Mouse (Mus musculus) heart, embryonic 16.5 days (tissue): ENCODE data around the gene Ube2g1. TPM values are rescaled to one million over a fixed set of nuclear protein-coding genes. Genes with fewer than 3 reads are reported as not detected.

ENCODE experiments used
- ATAC-seq: fragments of 200-750 bp; cut with Nextera tagmentation; replicated peaks from 2 replicates; pipeline ENCODE4 v1.8.0; 2017; ENCODE audit warnings: moderate number of reproducible peaks; ENCODE audit not compliant: insufficient read depth, low FRiP score; ENCODE audit errors: extremely low read depth
- H3K27ac ChIP-seq: fragments of 300-500 bp; sonication (generic); 2 replicates; pipeline ENCODE4 v1.5.1; 2014; ENCODE audit warnings: mild to moderate bottlenecking, low read length, control low read depth, moderate library complexity
- H3K27me3 ChIP-seq: fragments of 300-500 bp; sonication (generic); 2 replicates; pipeline ENCODE4 v1.6.1; 2014; ENCODE audit warnings: low read length, mixed read lengths; ENCODE audit not compliant: control insufficient read depth, insufficient read depth
- H3K36me3 ChIP-seq: fragments of 300-500 bp; sonication (generic); 2 replicates; pipeline ENCODE4 v1.6.1; 2014; ENCODE audit not compliant: control insufficient read depth, insufficient read depth
- H3K4me1 ChIP-seq: fragments of 300-500 bp; sonication (generic); 2 replicates; pipeline ENCODE4 v1.6.1; 2014; ENCODE audit warnings: low read length, mixed read lengths; ENCODE audit not compliant: control insufficient read depth, insufficient read depth
- H3K4me2 ChIP-seq: fragments of 300-500 bp; sonication (generic); 2 replicates; pipeline ENCODE4 v1.6.1; 2014; ENCODE audit warnings: low read depth, mild to moderate bottlenecking, control low read depth, low read length
- H3K4me3 ChIP-seq: fragments of 300-500 bp; sonication (generic); 2 replicates; pipeline ENCODE4 v1.5.1; 2014; ENCODE audit warnings: mild to moderate bottlenecking, control low read depth, low read length
- H3K9ac ChIP-seq: fragments of 300-500 bp; sonication (generic); 2 replicates; pipeline ENCODE4 v1.6.1; 2014; ENCODE audit warnings: low read length, control low read depth
- H3K9me3 ChIP-seq: fragments of 300-500 bp; sonication (generic); replicated peaks from 2 replicates; pipeline ENCODE4 v1.6.1; 2016; ENCODE audit warnings: low read length; ENCODE audit not compliant: control insufficient read depth
- WGBS: fragments of 180-500 bp; shearing (Covaris S2); extraction: QIAGEN DNeasy Blood & Tissue Kit; methylation state at CpG from one replicate; pipeline ENCODE4 v1.1.7; 2014; 5-methylcytosine and 5-hydroxymethylcytosine counted together
- polyA plus RNA-seq: library from polyadenylated mRNA; unstranded; fragments of >200 nt; fragmentation: Nextera tagmentation; extraction: Ambion mirVana; gene quantifications from 2 replicates; pipeline ENCODE4 v1.2.1, GENCODE M21; 2015

The Ube2g1 gene
- polyA plus RNA-seq = 59.2 and 67.2 TPM in 2 replicates

- peak within 1 kb of the TSS; percentile 98 for H3K4me3 ChIP-seq
- peak within 1 kb of the TSS; percentile 100 for H3K27ac ChIP-seq
- H3K4me2 ChIP-seq = peak within 1 kb of the TSS; percentile 71
- no peaks in the 10 kb centered on the region for H3K36me3 ChIP-seq
- 2% methylated on average over 52 of the region's 56 CpGs for WGBS
- peak; percentile 93 for ATAC-seq
- H3K27me3 ChIP-seq = no peaks in the 10 kb centered on the region
- peaks cover 16% of the 10 kb centered on the region for H3K4me1 ChIP-seq
- peak within 1 kb of the TSS; percentile 99 for H3K9ac ChIP-seq
- H3K9me3 ChIP-seq = no peaks in the 10 kb centered on the region
Measured at GRCm38 (mm10) chr11:72606694-72607407, at the start of gene Ube2g1. TSS of gene Ube2g1 (plus strand) at chr11:72607283.

GRCm38 (mm10) chr11:72558155-72558554 lies 48.9 kb upstream of the Ube2g1 start:
- WGBS = 53% methylated on average over 5 of the region's 5 CpGs
- Histone ChIP-seq H3K9me3 (no peaks in the 10 kb centered on the region), H3K36me3 (no peaks in the 10 kb centered on the region), H3K9ac (no peak overlapping the region), H3K4me3 (no peak overlapping the region), H3K27me3 (no peaks in the 10 kb centered on the region), H3K4me1 (no peaks in the 10 kb centered on the region), H3K27ac (no peak overlapping the region), H3K4me2 (no peak overlapping the region)
- ATAC-seq = no peak

- H3K9ac ChIP-seq = no peak overlapping the region
- 57% methylated on average over 3 of the region's 3 CpGs for WGBS
- H3K27ac ChIP-seq = no peak overlapping the region
- no peak overlapping the region for H3K4me2 ChIP-seq
- no peaks in the 10 kb centered on the region for H3K27me3 ChIP-seq
- H3K9me3 ChIP-seq = no peaks in the 10 kb centered on the region
- no peak for ATAC-seq
- H3K4me3 ChIP-seq = no peak overlapping the region
- no peaks in the 10 kb centered on the region; the same call in 1 of the 2 replicates for H3K4me1 ChIP-seq
- no peaks in the 10 kb centered on the region for H3K36me3 ChIP-seq
Measured at GRCm38 (mm10) chr11:72560661-72561060, 46.4 kb upstream of the Ube2g1 start.

GRCm38 (mm10) chr11:72564232-72564807 lies 42.8 kb upstream of the Ube2g1 start:
- Histone ChIP-seq H3K36me3 (no peaks in the 10 kb centered on the region), H3K9ac (peak overlapping the region; percentile 40; the same call in 1 of the 2 replicates), H3K27me3 (no peaks in the 10 kb centered on the region), H3K9me3 (no peaks in the 10 kb centered on the region), H3K4me1 (no peaks in the 10 kb centered on the region; the same call in 1 of the 2 replicates), H3K4me3 (no peak overlapping the region), H3K27ac (no peak overlapping the region), H3K4me2 (no peak overlapping the region)
- 18% methylated on average over 6 of the region's 6 CpGs for WGBS
- ATAC-seq = no peak

GRCm38 (mm10) chr11:72566304-72566703 lies 40.8 kb upstream of the Ube2g1 start:
- no peak overlapping the region for H3K4me2 ChIP-seq
- H3K4me3 ChIP-seq = no peak overlapping the region
- no peak overlapping the region for H3K27ac ChIP-seq
- no peaks in the 10 kb centered on the region for H3K9me3 ChIP-seq
- no peaks in the 10 kb centered on the region; the same call in 1 of the 2 replicates for H3K4me1 ChIP-seq
- 64% methylated on average over 7 of the region's 7 CpGs for WGBS
- ATAC-seq = no peak
- H3K36me3 ChIP-seq = no peaks in the 10 kb centered on the region
- H3K27me3 ChIP-seq = no peaks in the 10 kb centered on the region
- H3K9ac ChIP-seq = no peak overlapping the region

- Histone ChIP-seq H3K36me3 (no peaks in the 10 kb centered on the region), H3K4me3 (no peak overlapping the region), H3K27me3 (no peaks in the 10 kb centered on the region), H3K9me3 (no peaks in the 10 kb centered on the region), H3K9ac (no peak overlapping the region), H3K4me2 (no peak overlapping the region), H3K27ac (no peak overlapping the region), H3K4me1 (no peaks in the 10 kb centered on the region; the same call in 1 of the 2 replicates)
- no peak for ATAC-seq
- 44% methylated on average over 9 of the region's 10 CpGs for WGBS
Measured at GRCm38 (mm10) chr11:72566816-72567338, 40.2 kb upstream of the Ube2g1 start.

- ATAC-seq = no peak
- Histone ChIP-seq H3K9me3 (no peaks in the 10 kb centered on the region), H3K36me3 (no peaks in the 10 kb centered on the region), H3K4me1 (no peaks in the 10 kb centered on the region; the same call in 1 of the 2 replicates), H3K4me2 (no peak overlapping the region), H3K27ac (no peak overlapping the region), H3K9ac (no peak overlapping the region), H3K27me3 (no peaks in the 10 kb centered on the region), H3K4me3 (no peak overlapping the region)
- WGBS = 33% methylated on average over 8 of the region's 8 CpGs
Measured at GRCm38 (mm10) chr11:72569051-72569450, 38.0 kb upstream of the Ube2g1 start.

GRCm38 (mm10) chr11:72569671-72570318 lies 37.3 kb upstream of the Ube2g1 start:
- no peaks in the 10 kb centered on the region for H3K9me3 ChIP-seq
- H3K4me2 ChIP-seq = no peak overlapping the region
- no peak overlapping the region for H3K4me3 ChIP-seq
- no peaks in the 10 kb centered on the region; the same call in 1 of the 2 replicates for H3K4me1 ChIP-seq
- H3K27ac ChIP-seq = no peak overlapping the region
- no peaks in the 10 kb centered on the region for H3K36me3 ChIP-seq
- no peaks in the 10 kb centered on the region for H3K27me3 ChIP-seq
- 74% methylated on average over 11 of the region's 11 CpGs for WGBS
- H3K9ac ChIP-seq = no peak overlapping the region
- no peak for ATAC-seq
